Comparison of ENCODE assay signal across 26 mouse cellular contexts in the genomic region with DNA sequence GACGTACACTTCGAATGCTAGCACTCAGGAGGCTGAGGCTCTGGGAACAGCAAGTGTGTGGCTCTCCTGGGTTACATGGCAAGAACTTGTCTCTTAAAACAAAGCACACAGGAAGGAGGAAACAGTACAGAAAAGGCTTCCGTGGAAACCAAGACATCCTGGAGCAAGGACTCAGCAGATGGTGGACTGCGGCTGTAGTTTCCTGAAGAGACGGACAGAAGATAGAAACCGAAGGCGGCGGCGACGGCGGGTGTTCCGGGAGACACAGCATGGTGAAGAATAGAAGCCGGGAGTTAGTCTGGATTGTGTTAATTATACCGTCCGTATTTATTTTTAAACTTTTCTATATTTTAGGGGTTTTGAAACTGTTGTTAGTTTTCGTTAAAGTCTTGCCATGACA. TPM values are rescaled to one million over a fixed set of nuclear protein-coding genes. Genes with fewer than 3 reads are reported as not detected.
A peak's percentile ranks its signal among the peaks of the same experiment; 100 is the strongest.
DNase-seq lines count a peak whose midpoint lies in the region; TF ChIP-seq lines count a peak whose summit lies in the region.
"Had no signal": no experiment of that assay in that cellular context is flagged by ENCODE, and none has a peak within 500 bp of the region (broad histone marks: within the 10 kb centered on the region; RNA-seq: fewer than 3 reads in every experiment).

No protein-coding gene starts in this region.

- H3K36me3 ChIP-seq in spleen, adult 2 months (ENCODE audit: control insufficient read depth, insufficient read depth, low read length): no peaks in the 10 kb centered on the region
- H3K36me3 ChIP-seq: heart, embryonic 12.5 days; limb, embryonic 12.5 days; midbrain, embryonic 10.5 days; neural tube, embryonic 13.5 days had no signal

- intact Hi-C loops in left cerebral cortex, postnatal 36 days (cut with DNase I): no loop called here
- intact Hi-C loops in gastrocnemius, postnatal 36 days (cut with DNase I): no loop called here

- no peaks in the 10 kb centered on the region for H3K4me1 ChIP-seq in spleen, adult 2 months (ENCODE audit: control insufficient read depth, insufficient read depth, insufficient read length)
- H3K4me1 ChIP-seq in cortical plate, adult 2 months (ENCODE audit: control insufficient read depth, insufficient read depth, low read length): no peaks in the 10 kb centered on the region
- H3K4me1 ChIP-seq: heart, embryonic 12.5 days; limb, embryonic 12.5 days; midbrain, embryonic 10.5 days; neural tube, embryonic 13.5 days had no signal

- 82% methylated on average over 16 of the region's 16 CpGs for WGBS in spleen, adult 2 months

- H3K27ac ChIP-seq in spleen, adult 2 months (ENCODE audit: insufficient read depth, low read length): no peak overlapping the region
- no peak overlapping the region for H3K27ac ChIP-seq in cortical plate, adult 2 months (ENCODE audit: insufficient read depth, low read length)
- H3K27ac ChIP-seq: hindbrain, postnatal 0 days; limb, embryonic 12.5 days; liver, embryonic 14.5 days; midbrain, embryonic 10.5 days; neural tube, embryonic 13.5 days; stomach, postnatal 0 days had no signal

- H3K4me3 ChIP-seq in spleen, adult 2 months (ENCODE audit: extremely low read depth, insufficient read depth, insufficient read length): peak overlapping the region; percentile 10; the same call in 1 of the 2 replicates
- H3K4me3 ChIP-seq in cortical plate, adult 2 months (ENCODE audit: insufficient read depth, low read length): no peak overlapping the region
- H3K4me3 ChIP-seq: heart, embryonic 12.5 days; limb, embryonic 12.5 days; midbrain, embryonic 10.5 days; neural tube, embryonic 13.5 days had no signal

- DNase-seq in spleen, adult 2 months (ENCODE audit: low read depth in 1 of 2, low spot score in 2 of 2): no peak
- DNase-seq in spleen, adult 18-20 months: no peak
- peak; percentile 26 to 38 for DNase-seq in left cerebral cortex, postnatal 36 days (ENCODE audit: low spot score in 2 of 2)
- peak; percentile 59 for DNase-seq in right cerebral cortex, postnatal 14 days
- no peak for DNase-seq in gastrocnemius, postnatal 36 days
- no peak for DNase-seq in spleen, postnatal 4 days (ENCODE audit: low spot score in 2 of 2)
- no peak for DNase-seq in adrenal gland, adult 18-20 months (ENCODE audit: low spot score in 2 of 2)
- DNase-seq: adrenal gland, adult 2 months; cerebellum, adult 18-20 months; heart, postnatal 36 days; kidney, adult 18-20 months; kidney, postnatal 25 days; layer of hippocampus, adult 9-11 months; thymus, postnatal 4 days had no signal

- no peak for TF ChIP-seq POLR2A in spleen, adult 2 months (IDR thresholded peaks at IDR 0.05; ENCODE audit: low read depth, low read length)
- 0 out of 2 replicates have a peak, but pooled peaks have one; percentile 12 for TF ChIP-seq POLR2A in cortical plate, adult 2 months (IDR thresholded peaks at IDR 0.05; ENCODE audit: extremely low read depth, insufficient read depth, low read length)

- TF ChIP-seq CTCF in spleen, adult 2 months (IDR thresholded peaks at IDR 0.05; ENCODE audit: extremely low read depth, insufficient read depth, insufficient read length, insufficient replicate concordance): no peak
- no peak for TF ChIP-seq CTCF in cortical plate, adult 2 months (IDR thresholded peaks at IDR 0.05; ENCODE audit: extremely low read depth, insufficient read depth, low read length)

- no peaks in the 10 kb centered on the region for H3K27me3 ChIP-seq in spleen, adult 2 months (ENCODE audit: control insufficient read depth, insufficient read depth, low read length)

RNA-seq across cellular contexts. Expression of a gene that starts 4.8 kb away (rescaled TPM):
- 2.6 and 3.0 TPM in 2 replicates for polyA plus RNA-seq in spleen, adult 2 months (2012; rRNA removed)
- polyA plus RNA-seq in cortical plate, adult 2 months (2012; rRNA removed): 64.4 and 68.9 TPM in 2 replicates
- 10 to 100 TPM; 53.0 to 55.9 TPM for total RNA-seq in left cerebral cortex, postnatal 36 days (2021)
- total RNA-seq in gastrocnemius, postnatal 36 days (2021): under 1 TPM; 0.44 to 0.77 TPM
- 1 to 10 TPM; 1.8 to 2.3 TPM for total RNA-seq in adrenal gland, adult 18-20 months (2021)

RNA-seq across cellular contexts. Expression of a gene that starts 6.2 kb away (rescaled TPM):
- polyA plus RNA-seq in spleen, adult 2 months (2012; rRNA removed): 0.09 and 0.23 TPM in 2 replicates
- 4.3 and 4.4 TPM in 2 replicates for polyA plus RNA-seq in cortical plate, adult 2 months (2012; rRNA removed)
- 10 to 100 TPM in 1 of 2 experiments, 1 to 10 TPM in 1; 9.6 to 13.2 TPM for total RNA-seq in left cerebral cortex, postnatal 36 days (2021)
- under 1 TPM; 0.77 to 0.79 TPM for total RNA-seq in gastrocnemius, postnatal 36 days (2021)
- total RNA-seq in adrenal gland, adult 18-20 months (2021): under 1 TPM; 0.23 to 0.29 TPM
- total RNA-seq: MEL; monocyte, adult 5-6 weeks had no signal
- polyA plus RNA-seq: forebrain, embryonic 11.5 days; lung, postnatal 0 days had no signal

Comparison
In these comparisons a context has a peak if more than half of its experiments do, and no peak if none do; other contexts are left out.
1. DNase-seq: peak in left cerebral cortex, postnatal 36 days (2 of 2) and right cerebral cortex, postnatal 14 days (single experiment); none in spleen, adult 2 months (0 of 2), spleen, adult 18-20 months (0 of 2), gastrocnemius, postnatal 36 days (0 of 2), spleen, postnatal 4 days (0 of 2) and adrenal gland, adult 18-20 months (0 of 2).
2. RNA of a gene that starts 4.8 kb away (total RNA-seq): 53.0 to 55.9 TPM in left cerebral cortex, postnatal 36 days; 1.8 to 2.3 TPM in adrenal gland, adult 18-20 months and 0.44 to 0.77 TPM in gastrocnemius, postnatal 36 days; every median in the first group is over 10 times any median in the second.
3. RNA of a gene that starts 6.2 kb away (total RNA-seq): 9.6 to 13.2 TPM in left cerebral cortex, postnatal 36 days; 0.77 to 0.79 TPM in gastrocnemius, postnatal 36 days and 0.23 to 0.29 TPM in adrenal gland, adult 18-20 months; every median in the first group is over 4 times any median in the second.